Mouse (Mus musculus) C2C12 (cell line): ENCODE measurements around the gene Mctp1.

Source experiments
- CEBPB ChIP-seq: IDR thresholded peaks from one replicate; pipeline ENCODE4 v1.6.1; 2011; ENCODE audit warnings: low read depth, mild to moderate bottlenecking, control low read depth, moderate library complexity
- CTCF ChIP-seq: IDR thresholded peaks from one replicate; pipeline ENCODE4 v1.5.1; 2011; ENCODE audit not compliant: control insufficient read depth, insufficient read depth, insufficient read length
- MAX ChIP-seq: IDR thresholded peaks from one replicate; pipeline ENCODE4 v1.6.1; 2011; ENCODE audit warnings: mild to moderate bottlenecking, control low read depth
- MYOD1 ChIP-seq: IDR thresholded peaks from one replicate; pipeline ENCODE4 v1.6.1; 2011; ENCODE audit warnings: low read depth; ENCODE audit not compliant: control insufficient read depth, insufficient read length
- MYOG ChIP-seq: IDR thresholded peaks from one replicate; pipeline ENCODE4 v1.6.1; 2011; ENCODE audit not compliant: control insufficient read depth, insufficient read length; ENCODE audit errors: extremely low read depth
- USF1 ChIP-seq: IDR thresholded peaks from one replicate; pipeline ENCODE4 v1.6.1; 2011; ENCODE audit warnings: low read depth, mild to moderate bottlenecking, control low read depth, moderate library complexity

- TF ChIP-seq USF1 (no peak), CTCF (no peak), MYOD1 (no peak), CEBPB (no peak), MAX (no peak), MYOG (no peak)
These were observed 349.7 kb downstream of the Mctp1 start for GRCm38 (mm10) chr13:76734013-76734412.
